Mouse (Mus musculus) kidney, embryonic 16.5 days (tissue): ENCODE measurements around the gene Gtsf1l. TPM values are rescaled to one million over a fixed set of nuclear protein-coding genes. Genes with fewer than 3 reads are reported as not detected.

ENCODE experiments used
- ATAC-seq: fragments of 200-750 bp; cut with Nextera tagmentation; 2 replicates; pipeline ENCODE4 v1.8.0; 2017; ENCODE audit warnings: moderate TSS enrichment; ENCODE audit not compliant: low FRiP score, low TSS enrichment
- H3K27ac ChIP-seq: fragments of 300-500 bp; sonication (generic); 2 replicates; pipeline ENCODE4 v1.5.1; 2014; ENCODE audit warnings: low read length
- H3K27me3 ChIP-seq: fragments of 300-500 bp; sonication (generic); 2 replicates; pipeline ENCODE4 v1.6.1; 2014; ENCODE audit warnings: low read length, control low read depth, mixed read lengths; ENCODE audit not compliant: insufficient read depth
- H3K36me3 ChIP-seq: fragments of 300-500 bp; sonication (generic); 2 replicates; pipeline ENCODE4 v1.6.1; 2014; ENCODE audit warnings: low read length, control low read depth, mixed read lengths; ENCODE audit not compliant: insufficient read depth
- H3K4me1 ChIP-seq: fragments of 300-500 bp; sonication (generic); 2 replicates; pipeline ENCODE4 v1.6.1; 2014; ENCODE audit warnings: low read length, control low read depth, mixed read lengths; ENCODE audit not compliant: insufficient read depth
- H3K4me2 ChIP-seq: fragments of 300-500 bp; sonication (generic); replicated peaks from 2 replicates; pipeline ENCODE4 v1.6.1; 2014; ENCODE audit warnings: low read depth, low read length
- H3K4me3 ChIP-seq: fragments of 300-500 bp; sonication (generic); 2 replicates; pipeline ENCODE4 v1.5.1; 2014; ENCODE audit warnings: mild to moderate bottlenecking, low read length
- H3K9ac ChIP-seq: fragments of 300-500 bp; sonication (generic); replicated peaks from 2 replicates; pipeline ENCODE4 v1.6.1; 2014; ENCODE audit warnings: low read length
- H3K9me3 ChIP-seq: fragments of 300-500 bp; sonication (generic); 2 replicates; pipeline ENCODE4 v1.6.1; 2016; ENCODE audit warnings: low read length, control low read depth
- WGBS: fragments of 180-500 bp; shearing (Covaris S2); extraction: QIAGEN DNeasy Blood & Tissue Kit; methylation state at CpG from one replicate; pipeline ENCODE4 v1.1.7; 2014; 5-methylcytosine and 5-hydroxymethylcytosine counted together
- polyA plus RNA-seq: library from polyadenylated mRNA; unstranded; fragments of >200 nt; fragmentation: Nextera tagmentation; extraction: Ambion mirVana; gene quantifications from 2 replicates; pipeline ENCODE4 v1.2.1, GENCODE M21; 2015

Gene Gtsf1l
- polyA plus RNA-seq, 1 experiment from 2014 or later: not detected

DNA sequence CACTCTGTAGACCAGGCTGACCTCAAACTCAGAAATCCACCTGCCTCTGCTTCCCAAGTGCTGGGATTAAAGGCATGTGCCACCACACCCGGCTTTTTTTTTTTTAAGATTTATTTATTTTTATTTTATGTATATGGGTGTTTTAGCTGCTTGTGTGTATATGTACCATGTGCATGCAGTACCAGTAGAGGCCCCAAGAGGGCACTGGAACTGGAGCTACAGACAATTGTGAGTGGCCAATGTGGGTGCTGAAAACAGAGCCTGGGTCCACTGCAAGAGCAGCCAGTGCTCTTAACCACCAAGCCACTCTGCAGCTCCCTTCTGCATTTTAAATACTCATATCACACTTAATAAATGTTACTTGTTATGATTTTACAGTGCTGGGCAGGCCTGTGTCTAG is 23.1 kb upstream of the Gtsf1l start:
- H3K27ac ChIP-seq: no peak overlapping the region
- no peak overlapping the region for H3K9ac ChIP-seq
- peaks cover 3% of the 10 kb centered on the region; the same call in 1 of the 2 replicates for H3K27me3 ChIP-seq
- 100% methylated on average over 1 of the region's 1 CpGs for WGBS
- H3K9me3 ChIP-seq: peaks cover 3% of the 10 kb centered on the region; the same call in 1 of the 2 replicates
- H3K4me1 ChIP-seq: no peaks in the 10 kb centered on the region
- no peak for ATAC-seq
- no peak overlapping the region for H3K4me3 ChIP-seq
- no peaks in the 10 kb centered on the region for H3K36me3 ChIP-seq
- H3K4me2 ChIP-seq: no peak overlapping the region

- no peak overlapping the region for H3K4me2 ChIP-seq
- H3K36me3 ChIP-seq: no peaks in the 10 kb centered on the region
- no peak overlapping the region for H3K4me3 ChIP-seq
- WGBS: 87% methylated on average over 9 of the region's 9 CpGs
- H3K9ac ChIP-seq: no peak overlapping the region
- no peak overlapping the region for H3K27ac ChIP-seq
- H3K27me3 ChIP-seq: no peaks in the 10 kb centered on the region
- peaks cover 3% of the 10 kb centered on the region; the same call in 1 of the 2 replicates for H3K9me3 ChIP-seq
- no peak for ATAC-seq
- H3K4me1 ChIP-seq: no peaks in the 10 kb centered on the region
Measured at GRCm38 (mm10) chr2:163108385-163108784, 20.7 kb upstream of the Gtsf1l start.

GRCm38 (mm10) chr2:163104086-163104770 is 16.6 kb upstream of the Gtsf1l start:
- no peak overlapping the region for H3K4me2 ChIP-seq
- 0 out of 2 replicates have a peak, but pooled peaks cover 6% of the 10 kb centered on the region for H3K27me3 ChIP-seq
- no peak overlapping the region for H3K4me3 ChIP-seq
- peaks cover 2% of the 10 kb centered on the region; the same call in 1 of the 2 replicates for H3K4me1 ChIP-seq
- no peak overlapping the region for H3K27ac ChIP-seq
- no peaks in the 10 kb centered on the region for H3K9me3 ChIP-seq
- 85% methylated on average over 13 of the region's 13 CpGs for WGBS
- no peaks in the 10 kb centered on the region for H3K36me3 ChIP-seq
- no peak for ATAC-seq
- H3K9ac ChIP-seq: no peak overlapping the region

- 0 out of 2 replicates have a peak, but pooled peaks cover 10% of the 10 kb centered on the region for H3K27me3 ChIP-seq
- peaks cover 2% of the 10 kb centered on the region; the same call in 1 of the 2 replicates for H3K4me1 ChIP-seq
- ATAC-seq: no peak
- no peak overlapping the region for H3K4me2 ChIP-seq
- H3K9ac ChIP-seq: no peak overlapping the region
- no peak overlapping the region for H3K4me3 ChIP-seq
- no peak overlapping the region for H3K27ac ChIP-seq
- WGBS: 62% methylated on average over 18 of the region's 18 CpGs
- no peaks in the 10 kb centered on the region for H3K36me3 ChIP-seq
- no peaks in the 10 kb centered on the region for H3K9me3 ChIP-seq
Measured at GRCm38 (mm10) chr2:163102900-163103653, 15.4 kb upstream of the Gtsf1l start.

- no peaks in the 10 kb centered on the region for H3K9me3 ChIP-seq
- H3K4me1 ChIP-seq: peaks cover 2% of the 10 kb centered on the region; the same call in 1 of the 2 replicates
- no peaks in the 10 kb centered on the region for H3K36me3 ChIP-seq
- H3K9ac ChIP-seq: no peak overlapping the region
- no peak overlapping the region for H3K27ac ChIP-seq
- no peak overlapping the region for H3K4me3 ChIP-seq
- H3K4me2 ChIP-seq: no peak overlapping the region
- H3K27me3 ChIP-seq: 0 out of 2 replicates have a peak, but pooled peaks cover 10% of the 10 kb centered on the region
- no peak for ATAC-seq
- WGBS: 65% methylated on average over 7 of the region's 7 CpGs
Measured at GRCm38 (mm10) chr2:163102216-163102615, 14.6 kb upstream of the Gtsf1l start.

- no peak overlapping the region for H3K27ac ChIP-seq
- H3K9ac ChIP-seq: no peak overlapping the region
- ATAC-seq: peak; percentile 25
- WGBS: 10% methylated on average over 10 of the region's 10 CpGs
- no peak overlapping the region for H3K4me2 ChIP-seq
- H3K4me3 ChIP-seq: no peak overlapping the region
- H3K27me3 ChIP-seq: 0 out of 2 replicates have a peak, but pooled peaks cover 10% of the 10 kb centered on the region
- no peaks in the 10 kb centered on the region for H3K36me3 ChIP-seq
- H3K4me1 ChIP-seq: peaks cover 2% of the 10 kb centered on the region; the same call in 1 of the 2 replicates
- H3K9me3 ChIP-seq: no peaks in the 10 kb centered on the region
Measured at GRCm38 (mm10) chr2:163101646-163102203, 14.1 kb upstream of the Gtsf1l start.

- H3K4me3 ChIP-seq: no peak overlapping the region
- no peak overlapping the region for H3K4me2 ChIP-seq
- ATAC-seq: no peak
- H3K36me3 ChIP-seq: no peaks in the 10 kb centered on the region
- 58% methylated on average over 5 of the region's 5 CpGs for WGBS
- no peak overlapping the region for H3K9ac ChIP-seq
- H3K4me1 ChIP-seq: peaks cover 2% of the 10 kb centered on the region; the same call in 1 of the 2 replicates
- 0 out of 2 replicates have a peak, but pooled peaks cover 10% of the 10 kb centered on the region for H3K27me3 ChIP-seq
- no peak overlapping the region for H3K27ac ChIP-seq
- no peaks in the 10 kb centered on the region for H3K9me3 ChIP-seq
Measured at GRCm38 (mm10) chr2:163100551-163100950, 12.9 kb upstream of the Gtsf1l start.

DNA sequence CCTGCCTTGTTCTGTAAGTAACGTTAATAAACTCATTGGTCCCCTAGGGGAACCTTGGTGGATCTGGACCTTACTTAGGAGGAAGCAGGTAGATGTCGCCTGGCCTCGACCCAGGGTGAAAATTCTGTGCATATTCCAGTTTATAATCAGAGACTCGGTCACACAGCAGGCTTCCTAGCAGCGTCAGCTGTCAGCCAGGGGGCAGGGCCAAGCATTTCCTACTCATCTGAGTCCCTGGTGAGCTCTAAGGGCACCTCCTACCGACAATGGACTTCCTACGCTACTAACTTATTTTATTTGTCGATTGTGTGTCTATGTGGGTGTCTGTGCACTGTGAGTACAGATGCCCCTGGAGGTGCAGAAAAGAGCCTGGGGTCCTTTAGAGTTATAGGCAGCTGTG is 12.3 kb upstream of the Gtsf1l start:
- no peak overlapping the region for H3K27ac ChIP-seq
- no peak for ATAC-seq
- no peak overlapping the region for H3K4me2 ChIP-seq
- no peak overlapping the region for H3K4me3 ChIP-seq
- no peak overlapping the region for H3K9ac ChIP-seq
- H3K4me1 ChIP-seq: peaks cover 2% of the 10 kb centered on the region; the same call in 1 of the 2 replicates
- H3K9me3 ChIP-seq: no peaks in the 10 kb centered on the region
- 49% methylated on average over 8 of the region's 8 CpGs for WGBS
- H3K36me3 ChIP-seq: no peaks in the 10 kb centered on the region
- H3K27me3 ChIP-seq: 0 out of 2 replicates have a peak, but pooled peaks cover 10% of the 10 kb centered on the region

- Histone ChIP-seq H3K4me1 (no peaks in the 10 kb centered on the region), H3K36me3 (no peaks in the 10 kb centered on the region), H3K9me3 (no peaks in the 10 kb centered on the region), H3K9ac (no peak overlapping the region), H3K27ac (no peak overlapping the region), H3K4me3 (no peak overlapping the region), H3K27me3 (0 out of 2 replicates have a peak, but pooled peaks cover 7% of the 10 kb centered on the region), H3K4me2 (no peak overlapping the region)
- 54% methylated on average over 3 of the region's 3 CpGs for WGBS
- no peak for ATAC-seq
Measured at GRCm38 (mm10) chr2:163095784-163096183, 8.1 kb upstream of the Gtsf1l start.
